Mouse (Mus musculus) cerebellum, adult 2 months (tissue): ENCODE data around the gene Gm9945.

Experiments used
- CTCF ChIP-seq: fragments of 200-500 bp; IDR thresholded peaks from 2 replicates; pipeline ENCODE4 v1.5.1; 2011; ENCODE audit warnings: low read depth, mild to moderate bottlenecking, control low read depth, low read length, moderate library complexity, borderline replicate concordance; ENCODE audit not compliant: insufficient read depth
- POLR2A ChIP-seq: fragments of 200-500 bp; IDR thresholded peaks from 2 replicates; pipeline ENCODE4 v1.6.1; 2011; ENCODE audit warnings: low read length, control low read depth, borderline replicate concordance; ENCODE audit not compliant: insufficient read depth

DNA sequence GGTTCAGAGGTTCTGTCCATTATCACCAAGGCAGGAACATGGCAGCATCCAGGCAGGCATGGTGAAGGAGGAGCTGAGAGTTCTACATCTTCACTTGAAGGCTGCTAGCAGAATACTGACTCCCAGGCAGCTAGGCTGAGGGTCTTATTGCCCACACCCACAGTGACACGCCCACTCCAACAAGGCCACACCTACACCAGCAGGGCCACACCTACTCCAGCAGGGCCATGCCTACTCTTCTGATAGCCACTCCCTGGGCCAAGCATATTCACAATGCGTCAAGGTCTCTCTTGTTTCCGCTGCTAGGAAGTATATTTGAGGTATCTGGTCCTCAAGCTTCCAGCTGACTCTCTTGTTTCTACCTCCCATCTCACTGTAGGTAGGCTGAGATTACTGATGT lies 21.0 kb upstream of the Gm9945 start:
- TF ChIP-seq CTCF (no peak), POLR2A (no peak)
